Mouse (Mus musculus) retina, embryonic 14.5 days (tissue): ENCODE data around the gene 4930572O03Rik.
"Not testable (repeated sequence)": the region's sequence is repeated elsewhere in the genome, so short reads cannot be mapped to it uniquely, and the experiment has no call there.

ENCODE experiments used
- DNase-seq: peaks from one replicate; pipeline ENCODE4 v3.0.0-alpha.2; 2015; ENCODE audit warnings: low spot score

Gene 4930572O03Rik

DNA sequence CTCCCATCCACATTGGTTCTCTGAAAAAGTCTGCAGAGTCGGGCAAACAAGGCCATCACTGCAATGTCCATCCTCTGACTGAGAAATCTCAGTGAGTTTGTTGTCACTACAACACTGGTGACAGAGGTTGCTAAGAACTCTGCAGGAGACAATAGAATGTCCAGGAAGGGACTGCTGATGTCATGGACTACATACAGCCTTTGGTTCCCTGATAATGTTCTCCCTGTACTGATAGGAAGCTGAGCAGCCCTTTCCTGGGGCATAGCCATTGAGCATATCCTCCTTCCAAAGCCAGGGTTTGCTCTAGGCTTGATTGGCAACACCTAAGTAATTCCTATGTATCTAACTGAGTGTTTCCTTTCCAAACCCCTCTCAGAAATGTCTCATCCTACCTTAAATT, at the start of gene 4930572O03Rik:
Gene 4930572O03Rik (minus strand): TSS at position 101 of the 400 bp plus-strand sequence.
- DNase-seq, result not testable (repeated sequence)

DNA sequence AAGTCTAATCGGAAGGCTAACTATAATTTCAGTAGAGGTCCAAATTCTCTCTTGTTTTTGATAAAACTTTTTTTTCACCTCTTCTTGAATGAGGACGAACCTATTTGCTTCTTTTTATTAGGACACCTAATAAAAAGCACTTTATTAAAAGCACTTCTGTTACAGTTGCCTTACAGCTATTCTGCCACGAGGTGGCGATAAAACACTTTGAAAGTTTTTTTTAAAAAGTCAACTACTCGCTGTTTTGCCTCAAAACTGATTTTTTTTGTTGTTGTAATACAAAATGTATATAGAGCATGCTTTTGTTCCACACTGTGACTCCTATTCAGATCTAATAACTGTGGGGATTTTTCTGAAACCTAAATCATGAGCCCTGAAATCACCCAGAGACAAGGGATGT, 46.0 kb upstream of the 4930572O03Rik start:
- peak; percentile 38 for DNase-seq

- DNase-seq, result not testable (repeated sequence)
These were observed 40.9 kb upstream of the 4930572O03Rik start for GRCm38 (mm10) chr5:15697719-15698118.

GRCm38 (mm10) chr5:15691849-15692248, 35.0 kb upstream of the 4930572O03Rik start:
- DNase-seq, result not testable (repeated sequence)

DNA sequence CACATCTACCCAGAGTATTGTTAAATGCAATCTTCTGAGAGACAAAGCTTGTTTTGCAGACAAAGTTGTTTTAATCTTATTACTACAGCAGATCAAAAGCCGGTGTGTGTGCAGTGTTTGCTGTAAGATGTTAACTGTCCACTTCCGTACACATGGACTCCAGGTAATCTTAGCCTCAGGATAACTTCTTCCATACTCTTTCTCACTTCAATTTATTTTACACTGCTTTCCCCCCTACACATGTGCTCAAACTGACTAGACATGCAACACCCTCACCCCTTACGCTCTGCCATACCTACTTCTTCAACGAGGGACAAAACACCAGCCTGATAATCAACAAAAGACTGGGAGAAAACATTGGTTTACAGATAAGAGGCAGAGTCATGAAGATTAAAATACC, 34.0 kb upstream of the 4930572O03Rik start:
- not testable (repeated sequence) for DNase-seq

GRCm38 (mm10) chr5:15689659-15690213, 32.9 kb upstream of the 4930572O03Rik start:
- not testable (repeated sequence) for DNase-seq

- DNase-seq, result not testable (repeated sequence)
These were observed 32.2 kb upstream of the 4930572O03Rik start for GRCm38 (mm10) chr5:15688874-15689658.

DNA sequence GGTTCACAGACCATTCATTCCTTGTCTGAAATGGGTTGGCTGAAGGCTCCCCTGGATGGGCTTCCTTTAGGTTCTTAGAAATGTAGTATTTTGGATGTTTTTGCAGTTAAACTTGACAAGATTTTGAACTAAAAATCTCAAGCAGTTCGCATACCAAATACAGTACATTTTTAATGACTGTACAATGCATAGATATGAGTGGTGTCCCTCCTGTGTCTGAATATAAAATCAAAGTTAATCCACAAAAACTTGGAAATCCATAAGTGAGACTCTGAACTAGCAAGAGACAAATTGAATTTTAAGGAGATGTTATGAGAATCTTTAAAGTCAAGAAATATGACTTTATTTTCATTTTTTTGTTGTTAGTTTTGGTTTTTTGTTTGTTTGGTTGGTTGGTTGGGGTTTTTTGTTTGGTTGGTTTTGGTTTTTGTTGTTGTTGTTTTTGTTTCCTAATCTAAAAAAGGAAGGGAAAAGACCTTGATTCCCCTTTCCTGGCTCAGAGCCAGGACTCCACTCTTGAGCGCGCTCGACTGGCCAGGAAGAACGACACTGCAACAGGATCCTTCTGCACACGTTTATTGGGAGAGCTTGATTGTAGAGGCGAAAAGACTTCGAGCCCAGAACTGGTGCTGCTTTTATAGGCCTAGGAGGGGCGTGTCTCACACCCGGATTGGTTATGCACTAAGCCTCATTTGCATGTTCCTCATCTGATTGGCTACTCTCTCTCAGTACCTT, 24.6 kb upstream of the 4930572O03Rik start:
- DNase-seq, result not testable (repeated sequence)

- not testable (repeated sequence) for DNase-seq
These were observed 23.4 kb upstream of the 4930572O03Rik start for GRCm38 (mm10) chr5:15679980-15680949.

GRCm38 (mm10) chr5:15678907-15679306, 22.0 kb upstream of the 4930572O03Rik start:
- not testable (repeated sequence) for DNase-seq

DNA sequence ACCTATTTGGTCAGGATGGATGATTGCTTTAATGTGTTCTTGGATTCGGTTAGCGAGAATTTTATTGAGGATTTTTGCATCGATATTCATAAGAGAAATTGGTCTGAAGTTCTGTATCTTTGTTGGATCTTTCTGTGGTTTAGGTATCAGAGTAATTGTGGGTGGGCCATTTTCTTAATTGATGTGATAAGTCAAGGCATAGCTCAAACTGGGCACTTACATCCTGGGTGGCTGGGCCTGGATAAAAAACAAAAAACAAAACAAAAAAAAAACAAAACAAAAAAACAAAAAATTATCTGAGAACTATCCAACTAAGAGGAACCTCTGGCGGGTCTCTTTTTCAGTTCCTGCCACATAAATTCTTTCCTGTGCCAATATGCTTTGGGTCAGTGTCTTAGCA, 20.9 kb upstream of the 4930572O03Rik start:
- not testable (repeated sequence) for DNase-seq

- DNase-seq, result not testable (repeated sequence)
These were observed 17.8 kb upstream of the 4930572O03Rik start for GRCm38 (mm10) chr5:15674429-15675244.

DNA sequence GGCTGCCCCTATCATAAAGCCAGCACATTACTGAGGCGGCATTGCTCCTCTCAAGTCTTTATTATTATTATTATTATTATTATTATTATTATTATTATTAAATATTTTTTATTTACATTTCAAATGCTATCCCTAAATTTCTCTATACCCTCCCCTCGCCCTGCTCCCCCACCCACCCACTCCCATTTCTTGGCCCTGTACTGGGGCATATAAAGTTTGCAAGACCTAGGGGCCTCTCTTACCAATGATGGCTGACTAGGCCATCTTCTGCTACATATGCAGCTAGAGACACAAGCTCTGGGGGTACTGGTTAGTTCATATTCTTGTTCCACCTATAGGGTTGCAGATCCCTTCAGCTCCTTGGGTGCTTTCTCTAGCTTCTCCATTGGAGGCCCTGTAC, 17.1 kb upstream of the 4930572O03Rik start:
- not testable (repeated sequence) for DNase-seq

DNA sequence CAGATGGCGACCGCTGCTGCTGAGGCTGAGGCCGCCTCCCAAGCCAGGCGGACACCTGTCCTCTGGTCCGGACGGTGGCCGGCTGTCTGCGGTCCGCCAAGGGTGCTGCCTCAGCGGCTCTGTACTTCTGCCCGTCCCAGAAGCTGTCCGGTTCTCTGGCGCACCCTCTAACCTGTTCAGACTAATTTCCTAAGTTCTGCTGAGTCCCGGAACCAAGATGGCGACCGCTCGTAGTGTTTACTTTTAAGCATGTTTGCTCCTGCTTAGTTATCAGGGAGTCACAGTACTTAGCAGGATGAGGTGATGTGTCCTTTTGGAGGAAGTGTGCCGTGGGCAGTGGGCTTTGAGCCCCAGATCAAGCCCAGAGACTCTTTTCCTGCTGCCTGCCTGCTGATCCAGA, 13.9 kb upstream of the 4930572O03Rik start:
- not testable (repeated sequence) for DNase-seq

DNA sequence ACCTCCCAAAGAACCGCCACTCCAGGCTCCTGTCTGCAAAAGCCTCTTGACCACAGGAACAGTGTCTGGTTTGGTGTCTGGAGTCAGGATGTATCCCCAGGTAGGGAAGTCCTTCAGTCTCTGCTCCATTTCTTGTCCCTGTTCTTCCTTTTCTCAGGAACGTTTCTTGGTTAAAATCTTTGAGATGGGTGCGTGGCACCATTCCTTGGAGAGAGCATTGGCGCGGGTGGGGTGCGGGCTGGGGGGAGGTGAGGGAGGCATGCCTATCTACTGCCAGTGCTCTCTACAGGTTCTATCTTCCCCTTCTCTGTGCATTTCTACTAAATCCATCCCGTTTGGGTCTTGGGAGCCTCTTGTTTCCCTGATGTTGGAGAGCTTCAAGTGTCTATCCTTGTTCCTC, 7.0 kb upstream of the 4930572O03Rik start:
- not testable (repeated sequence) for DNase-seq

DNA sequence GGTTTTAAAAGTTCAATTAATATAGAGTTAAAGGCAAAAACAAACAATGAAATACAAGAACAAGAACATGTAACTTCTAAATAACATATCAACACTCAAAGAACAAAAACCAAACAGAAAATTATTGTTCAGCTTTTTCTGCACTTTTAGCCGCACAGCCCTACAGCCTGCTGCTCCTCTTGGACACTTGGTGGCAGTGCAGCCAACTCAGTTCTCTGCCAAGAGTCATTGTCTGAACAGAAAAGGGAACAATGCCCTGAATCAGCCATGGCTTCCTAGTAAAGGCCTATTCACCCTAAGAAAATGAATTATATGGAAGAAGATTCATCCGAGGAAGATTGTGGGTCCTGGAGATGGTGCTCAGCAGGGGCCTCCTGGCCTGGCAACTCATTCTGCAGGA, 4.5 kb downstream of the 4930572O03Rik start:
- not testable (repeated sequence) for DNase-seq

DNA sequence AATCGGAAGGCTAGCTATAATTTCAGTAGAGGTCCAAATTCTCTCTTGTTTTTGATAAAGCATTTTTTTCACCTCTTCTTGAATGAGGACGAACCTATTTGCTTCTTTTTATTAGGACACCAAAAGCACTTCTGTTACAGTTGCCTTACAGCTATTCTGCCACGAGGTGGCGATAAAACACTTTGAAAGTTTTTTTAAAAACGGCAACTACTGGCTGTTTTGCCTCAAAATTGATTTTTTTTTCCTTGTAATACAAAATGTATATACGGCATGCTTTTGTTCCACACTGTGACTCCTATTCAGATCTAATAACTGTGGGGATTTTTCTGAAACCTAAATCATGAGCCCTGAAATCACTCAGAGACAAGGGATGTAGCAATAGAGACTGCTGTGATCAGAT, 11.2 kb downstream of the 4930572O03Rik start:
- peak; percentile 39 for DNase-seq

- not testable (repeated sequence) for DNase-seq
These were observed 19.2 kb downstream of the 4930572O03Rik start for GRCm38 (mm10) chr5:15637637-15638036.

DNA sequence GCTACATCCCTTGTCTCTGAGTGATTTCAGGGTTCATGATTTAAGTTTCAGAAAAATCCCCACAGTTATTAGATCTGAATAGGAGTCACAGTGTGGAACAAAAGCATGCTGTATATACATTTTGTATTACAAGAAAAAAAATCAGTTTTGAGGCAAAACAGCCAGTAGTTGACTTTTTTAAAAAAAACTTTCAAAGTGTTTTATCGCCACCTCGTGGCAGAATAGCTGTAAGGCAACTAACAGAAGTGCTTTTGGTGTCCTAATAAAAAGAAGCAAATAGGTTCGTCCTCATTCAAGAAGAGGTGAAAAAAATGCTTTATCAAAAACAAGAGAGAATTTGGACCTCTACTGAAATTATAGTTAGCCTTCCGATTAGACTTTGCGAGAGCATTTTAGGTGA, 26.8 kb downstream of the 4930572O03Rik start:
- peak; percentile 42 for DNase-seq

- not testable (repeated sequence) for DNase-seq
These were observed 28.7 kb downstream of the 4930572O03Rik start for GRCm38 (mm10) chr5:15628136-15628535.
